Mouse (Mus musculus) cerebellum, adult 18-20 months (tissue): ENCODE data around the gene Srgap1.

Experiments used
- DNase-seq, 2 experiments: peaks; one replicate each; pipeline ENCODE4 v3.0.0; 2021

The Srgap1 gene

DNA sequence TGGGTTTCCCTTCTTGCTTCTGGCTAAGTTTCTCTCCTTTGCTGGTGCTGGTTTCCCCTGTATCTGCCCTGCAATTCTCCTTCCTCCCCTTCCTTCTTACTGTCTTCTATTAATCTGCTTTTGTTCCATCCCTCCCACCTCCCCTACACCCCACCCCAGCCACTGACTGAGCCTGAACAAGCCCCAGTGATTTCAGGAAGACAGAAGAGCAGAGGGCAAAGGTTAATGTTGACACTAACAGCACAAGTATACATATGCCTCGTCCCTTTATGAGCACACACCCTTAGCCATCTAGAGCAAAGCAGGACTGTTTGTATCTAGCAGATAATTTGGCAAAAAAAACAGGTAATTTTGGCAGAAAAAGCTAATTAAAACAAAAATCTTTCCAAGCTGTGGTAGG lies 291.3 kb downstream of the Srgap1 start:
- no peak for DNase-seq

DNA sequence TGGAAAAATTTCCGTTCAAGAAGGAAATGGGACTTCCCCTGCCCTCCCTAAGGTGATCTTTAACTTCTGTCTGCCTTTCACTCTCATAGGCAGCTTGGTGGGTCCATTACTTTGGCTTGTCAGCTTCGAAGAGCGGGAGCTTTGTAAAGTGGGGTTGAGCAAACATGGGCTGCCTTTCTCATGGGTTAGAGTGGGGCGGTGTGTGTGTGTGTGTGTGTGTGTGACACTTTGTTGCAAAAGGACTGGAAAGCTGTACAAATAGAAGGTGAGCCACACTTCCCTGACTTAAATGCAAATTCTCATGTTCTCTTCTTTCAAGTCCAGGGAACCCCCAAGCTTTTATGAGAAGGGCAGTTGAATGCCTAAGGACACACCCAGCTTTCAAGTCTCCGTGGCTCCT lies 292.9 kb downstream of the Srgap1 start:
- no peak for DNase-seq

DNA sequence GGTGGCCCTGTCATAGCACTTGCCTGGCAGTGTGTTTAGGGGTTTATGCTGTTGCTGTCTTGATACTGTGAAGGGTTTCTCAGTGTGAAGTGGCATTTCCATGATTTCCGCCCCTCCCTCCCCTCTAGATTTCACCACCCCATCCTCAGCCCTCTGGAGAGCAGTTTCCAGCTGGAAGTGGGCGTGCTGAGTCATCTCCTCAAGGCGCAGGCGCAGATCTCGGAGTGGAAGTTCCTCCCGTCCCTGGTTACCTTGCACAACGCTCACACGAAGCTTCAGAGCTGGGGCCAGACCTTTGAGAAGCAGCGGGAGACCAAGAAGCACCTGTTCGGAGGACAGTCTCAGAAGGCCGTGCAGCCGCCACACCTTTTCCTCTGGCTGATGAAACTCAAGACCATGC lies 296.9 kb downstream of the Srgap1 start:
- DNase-seq, result no peak

DNA sequence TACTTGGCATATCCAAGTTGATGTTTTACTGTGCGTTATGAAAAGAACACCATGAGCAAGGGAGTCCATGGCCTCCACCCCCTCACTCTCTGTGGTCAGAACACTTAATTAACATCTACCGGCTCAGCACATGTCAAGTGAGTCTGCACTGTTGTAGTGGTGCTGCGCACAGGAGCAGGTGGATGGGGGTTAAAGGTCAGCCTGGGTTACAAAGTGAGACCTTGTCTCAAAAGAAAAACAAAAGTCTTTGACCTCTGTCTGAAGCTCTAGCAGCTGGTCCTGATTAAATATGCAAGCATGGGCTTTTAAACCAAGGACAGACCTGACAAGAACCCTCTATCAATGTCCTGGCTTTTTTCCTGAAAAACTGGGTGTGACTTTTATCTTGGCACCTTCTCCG lies 304.8 kb downstream of the Srgap1 start:
- DNase-seq, result no peak

DNA sequence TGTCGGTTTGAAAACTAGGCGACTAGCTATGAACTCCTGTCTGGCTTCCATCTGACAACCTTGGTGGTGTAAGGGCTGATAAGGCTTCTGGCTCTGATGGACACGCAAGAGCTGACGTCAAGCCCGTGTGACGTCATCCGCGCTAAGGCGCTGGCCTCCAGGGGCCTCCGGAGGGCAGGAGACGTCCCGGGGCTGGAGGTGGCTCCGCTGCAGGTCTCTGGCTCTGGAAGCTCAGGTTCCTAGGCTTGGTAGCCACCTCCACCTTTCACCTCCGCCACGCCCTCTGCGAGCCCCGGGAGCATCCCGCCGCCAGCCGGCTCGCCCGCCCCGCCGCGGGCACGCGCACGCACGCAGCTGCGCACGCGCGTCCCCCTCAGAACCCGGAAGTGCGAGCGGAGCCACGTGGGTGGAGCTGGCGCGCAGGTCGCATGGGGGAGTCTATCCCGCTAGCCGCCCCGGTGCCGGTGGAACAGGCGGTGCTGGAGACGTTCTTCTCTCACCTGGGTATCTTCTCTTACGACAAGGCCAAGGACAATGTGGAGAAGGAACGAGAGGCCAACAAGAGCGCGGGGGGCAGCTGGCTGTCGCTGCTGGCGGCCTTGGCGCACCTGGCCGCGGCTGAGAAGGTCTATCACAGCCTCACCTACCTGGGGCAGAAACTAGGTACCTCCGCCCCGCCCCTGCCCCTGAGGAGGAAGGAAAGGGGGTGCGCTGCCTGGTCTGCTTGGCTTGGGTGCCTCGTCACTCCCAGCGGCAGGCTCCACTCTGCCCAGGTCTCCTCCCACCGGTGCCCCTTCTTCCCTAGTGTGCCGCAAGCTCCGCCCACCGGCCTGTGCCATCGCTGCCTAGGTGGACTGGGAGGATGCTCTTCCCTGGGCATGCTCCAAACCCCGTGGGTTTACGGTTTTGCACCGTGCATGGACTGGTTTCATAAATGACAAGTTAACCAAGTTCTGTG lies 307.3 kb downstream of the Srgap1 start, which contains the start of gene BC048403:
Gene BC048403, plus strand, starts transcription at position 390 of the 958 bp plus-strand sequence.
- peak; percentile 83 to 95 for DNase-seq

- DNase-seq, result no peak
Observed at GRCm38 (mm10) chr10:121737256-121737655, 309.9 kb downstream of the Srgap1 start.

DNA sequence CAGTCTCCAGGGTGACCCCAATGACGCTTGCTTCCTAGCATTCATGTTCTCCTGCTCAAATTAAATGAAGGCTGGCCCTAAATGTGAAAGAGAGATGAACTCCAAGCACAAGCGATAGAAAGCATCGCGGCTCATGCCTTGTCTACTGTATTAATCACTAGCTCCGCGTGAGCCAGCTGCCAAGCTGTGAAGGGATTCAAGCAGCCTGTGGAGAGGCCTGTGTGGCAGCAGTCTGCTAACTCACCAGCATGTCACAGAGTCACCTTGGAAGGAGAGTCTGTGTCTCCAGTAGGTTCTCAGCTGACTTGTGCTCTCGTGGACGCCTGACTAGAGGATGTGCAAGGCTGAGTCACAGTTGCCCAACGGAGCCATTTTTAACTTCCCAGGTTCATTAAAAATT lies 314.6 kb downstream of the Srgap1 start:
- DNase-seq, result no peak

GRCm38 (mm10) chr10:121731048-121731725 lies 315.9 kb downstream of the Srgap1 start:
- DNase-seq, result no peak
